Mouse (Mus musculus): Measurements from ENCODE around the gene Gramd4.

- TF ChIP-seq CTCF (IDR thresholded peaks at IDR 0.05; ENCODE audit: control insufficient read depth, insufficient read depth, low read length), result no peak
- no peak; the same call in 1 of the 2 replicates for TF ChIP-seq POLR2A (IDR thresholded peaks at IDR 0.05; ENCODE audit: borderline replicate concordance, control insufficient read depth, low read depth, low read length)
Observed at GRCm38 (mm10) chr15:86095722-86096603, 38.5 kb downstream of the Gramd4 start.
